In genomic region chr6:98271553-98271952, GRCm38 (mm10) we compare ENCODE assay signal across 8 mouse cellular contexts.
A peak's percentile ranks its signal among the peaks of the same experiment; 100 is the strongest.
DNase-seq lines count a peak whose midpoint lies in the region; ATAC-seq lines count a peak whose summit lies in the region.

No protein-coding gene starts in this region.

- H3K9ac ChIP-seq in forebrain, embryonic 14.5 days (ENCODE audit: low read length), result no peak overlapping the region
- no peak overlapping the region for H3K9ac ChIP-seq in forebrain, embryonic 13.5 days
- H3K9ac ChIP-seq in midbrain, embryonic 14.5 days (replicated peaks; ENCODE audit: low read length), result no peak overlapping the region
- no peak overlapping the region for H3K9ac ChIP-seq in midbrain, embryonic 15.5 days

- H3K4me3 ChIP-seq in forebrain, embryonic 14.5 days (ENCODE audit: low read depth, low read length), result no peak overlapping the region
- H3K4me3 ChIP-seq in forebrain, embryonic 13.5 days, result no peak overlapping the region
- no peak overlapping the region for H3K4me3 ChIP-seq in midbrain, embryonic 14.5 days (replicated peaks; ENCODE audit: low read depth, low read length)
- no peak overlapping the region for H3K4me3 ChIP-seq in midbrain, embryonic 15.5 days

- no peak for ATAC-seq in forebrain, embryonic 14.5 days
- ATAC-seq in forebrain, embryonic 13.5 days, result no peak
- ATAC-seq in midbrain, embryonic 14.5 days (ENCODE audit: low FRiP score, low TSS enrichment), result no peak
- no peak for ATAC-seq in midbrain, embryonic 15.5 days (replicated peaks)
- no peak for ATAC-seq in frontal cortex, adult (ENCODE audit: low TSS enrichment)

- H3K9me3 ChIP-seq in forebrain, embryonic 14.5 days (replicated peaks; ENCODE audit: control insufficient read depth, low read length), result no peaks in the 10 kb centered on the region
- no peaks in the 10 kb centered on the region for H3K9me3 ChIP-seq in forebrain, embryonic 13.5 days (replicated peaks)
- H3K9me3 ChIP-seq in midbrain, embryonic 14.5 days (ENCODE audit: control insufficient read depth, low read length), result no peaks in the 10 kb centered on the region
- no peaks in the 10 kb centered on the region for H3K9me3 ChIP-seq in midbrain, embryonic 15.5 days

- H3K36me3 ChIP-seq in forebrain, embryonic 14.5 days (ENCODE audit: control insufficient read depth, insufficient read depth, low read length), result no peaks in the 10 kb centered on the region
- no peaks in the 10 kb centered on the region for H3K36me3 ChIP-seq in forebrain, embryonic 13.5 days (ENCODE audit: poor library complexity, severe bottlenecking)
- no peaks in the 10 kb centered on the region for H3K36me3 ChIP-seq in midbrain, embryonic 14.5 days (ENCODE audit: control insufficient read depth, insufficient read depth, low read length)
- no peaks in the 10 kb centered on the region for H3K36me3 ChIP-seq in midbrain, embryonic 15.5 days (replicated peaks)

- DNase-seq in forebrain, embryonic 14.5 days (ENCODE audit: low spot score), result peak; percentile 28
- peak; percentile 38 for DNase-seq in midbrain, embryonic 14.5 days
- peak; percentile 5 to 7 for DNase-seq in cerebellum, postnatal 36 days
- peak; percentile 79 to 80 for DNase-seq in kidney, postnatal 4 days
- DNase-seq in spleen, postnatal 10 days (ENCODE audit: low spot score in 2 of 2), result peak; percentile 31 to 66

- no peak overlapping the region for H3K27ac ChIP-seq in forebrain, embryonic 14.5 days (ENCODE audit: low read depth, low read length)
- no peak overlapping the region for H3K27ac ChIP-seq in forebrain, embryonic 13.5 days
- H3K27ac ChIP-seq in midbrain, embryonic 14.5 days (replicated peaks; ENCODE audit: low read depth, low read length), result no peak overlapping the region
- H3K27ac ChIP-seq in midbrain, embryonic 15.5 days, result no peak overlapping the region

- H3K4me1 ChIP-seq in forebrain, embryonic 14.5 days (ENCODE audit: control insufficient read depth, insufficient read depth, low read length), result no peaks in the 10 kb centered on the region
- H3K4me1 ChIP-seq in forebrain, embryonic 13.5 days, result no peaks in the 10 kb centered on the region
- H3K4me1 ChIP-seq in midbrain, embryonic 14.5 days (ENCODE audit: control insufficient read depth, insufficient read depth, low read length), result no peaks in the 10 kb centered on the region
- H3K4me1 ChIP-seq in midbrain, embryonic 15.5 days, result no peaks in the 10 kb centered on the region

- no peak overlapping the region for H3K4me2 ChIP-seq in forebrain, embryonic 14.5 days (ENCODE audit: low read length)
- H3K4me2 ChIP-seq in forebrain, embryonic 13.5 days, result no peak overlapping the region
- no peak overlapping the region for H3K4me2 ChIP-seq in midbrain, embryonic 14.5 days (ENCODE audit: low read length)
- H3K4me2 ChIP-seq in midbrain, embryonic 15.5 days, result no peak overlapping the region

- WGBS in forebrain, embryonic 14.5 days, result 84% methylated on average over 1 of the region's 1 CpGs
- WGBS in forebrain, embryonic 13.5 days, result 89% methylated on average over 1 of the region's 1 CpGs
- 85% methylated on average over 1 of the region's 1 CpGs for WGBS in midbrain, embryonic 14.5 days
- 89% methylated on average over 1 of the region's 1 CpGs for WGBS in midbrain, embryonic 15.5 days

- no peaks in the 10 kb centered on the region for H3K27me3 ChIP-seq in forebrain, embryonic 14.5 days (replicated peaks; ENCODE audit: control insufficient read depth, insufficient read depth, low read length)
- no peaks in the 10 kb centered on the region for H3K27me3 ChIP-seq in forebrain, embryonic 13.5 days
- no peaks in the 10 kb centered on the region for H3K27me3 ChIP-seq in midbrain, embryonic 14.5 days (ENCODE audit: control insufficient read depth, insufficient read depth, low read length)
- H3K27me3 ChIP-seq in midbrain, embryonic 15.5 days (replicated peaks), result no peaks in the 10 kb centered on the region

Comparison
In these comparisons a context has a peak if more than half of its experiments do, and no peak if none do; other contexts are left out.
1. DNase-seq: peak in every context shown above with its lines; median percentile 80 in kidney, postnatal 4 days; 48 in spleen, postnatal 10 days; 38 in midbrain, embryonic 14.5 days; 28 in forebrain, embryonic 14.5 days; 6 in cerebellum, postnatal 36 days.